Mouse (Mus musculus): Measurements from ENCODE around the gene Slc25a51.

Gene Slc25a51

GRCm38 (mm10) chr4:45408427-45409132, at the start of gene Slc25a51:
Slc25a51 (minus strand) TSS chr4:45408766.
- DNase-seq (ENCODE audit: low read depth, low spot score): peak; percentile 94

GRCm38 (mm10) chr4:45457543-45457942, 49.0 kb upstream of the Slc25a51 start:
- DNase-seq (ENCODE audit: low read depth, low spot score): no peak

GRCm38 (mm10) chr4:45455001-45455400, 46.4 kb upstream of the Slc25a51 start:
- DNase-seq (ENCODE audit: low read depth, low spot score): no peak

GRCm38 (mm10) chr4:45453271-45453851, 44.8 kb upstream of the Slc25a51 start:
- no peak for DNase-seq (ENCODE audit: low read depth, low spot score)

GRCm38 (mm10) chr4:45452569-45453111, 44.1 kb upstream of the Slc25a51 start:
- DNase-seq (ENCODE audit: low read depth, low spot score): no peak

- DNase-seq (ENCODE audit: low read depth, low spot score): no peak
Observed at GRCm38 (mm10) chr4:45449012-45449411, 40.4 kb upstream of the Slc25a51 start.

- no peak for DNase-seq (ENCODE audit: low read depth, low spot score)
Observed at GRCm38 (mm10) chr4:45448481-45448880, 39.9 kb upstream of the Slc25a51 start.

GRCm38 (mm10) chr4:45447196-45447595, 38.6 kb upstream of the Slc25a51 start:
- no peak for DNase-seq (ENCODE audit: low read depth, low spot score)

- DNase-seq (ENCODE audit: low read depth, low spot score): no peak
Observed at GRCm38 (mm10) chr4:45445235-45445634, 36.7 kb upstream of the Slc25a51 start.

- no peak for DNase-seq (ENCODE audit: low read depth, low spot score)
Observed at GRCm38 (mm10) chr4:45444813-45445212, 36.2 kb upstream of the Slc25a51 start.

GRCm38 (mm10) chr4:45443652-45444051, 35.1 kb upstream of the Slc25a51 start:
- DNase-seq (ENCODE audit: low read depth, low spot score): no peak

- DNase-seq (ENCODE audit: low read depth, low spot score): no peak
Observed at GRCm38 (mm10) chr4:45442237-45442636, 33.7 kb upstream of the Slc25a51 start.

- no peak for DNase-seq (ENCODE audit: low read depth, low spot score)
Observed at GRCm38 (mm10) chr4:45441778-45442177, 33.2 kb upstream of the Slc25a51 start.

GRCm38 (mm10) chr4:45439281-45439680, 30.7 kb upstream of the Slc25a51 start:
- DNase-seq (ENCODE audit: low read depth, low spot score): no peak

GRCm38 (mm10) chr4:45437010-45437409, 28.4 kb upstream of the Slc25a51 start:
- DNase-seq (ENCODE audit: low read depth, low spot score): no peak

GRCm38 (mm10) chr4:45436383-45436913, 27.9 kb upstream of the Slc25a51 start:
- no peak for DNase-seq (ENCODE audit: low read depth, low spot score)

- no peak for DNase-seq (ENCODE audit: low read depth, low spot score)
Observed at GRCm38 (mm10) chr4:45435899-45436298, 27.3 kb upstream of the Slc25a51 start.

- no peak for DNase-seq (ENCODE audit: low read depth, low spot score)
Observed at GRCm38 (mm10) chr4:45434681-45435080, 26.1 kb upstream of the Slc25a51 start.

GRCm38 (mm10) chr4:45434071-45434470, 25.5 kb upstream of the Slc25a51 start:
- DNase-seq (ENCODE audit: low read depth, low spot score): no peak

GRCm38 (mm10) chr4:45431806-45432205, 23.2 kb upstream of the Slc25a51 start:
- no peak for DNase-seq (ENCODE audit: low read depth, low spot score)

- no peak for DNase-seq (ENCODE audit: low read depth, low spot score)
Observed at GRCm38 (mm10) chr4:45431316-45431715, 22.8 kb upstream of the Slc25a51 start.

GRCm38 (mm10) chr4:45429451-45429850, 20.9 kb upstream of the Slc25a51 start:
- no peak for DNase-seq (ENCODE audit: low read depth, low spot score)

All from ZHBTc4 (cell line).